Mouse (Mus musculus) heart, embryonic 13.5 days (tissue): ENCODE results near the gene Odr4. TPM values are rescaled to one million over a fixed set of nuclear protein-coding genes. Genes with fewer than 3 reads are reported as not detected.

Experiments
- ATAC-seq: fragments of 200-750 bp; cut with Nextera tagmentation; 2 replicates; pipeline ENCODE4 v1.8.0; 2017; ENCODE audit warnings: moderate TSS enrichment; ENCODE audit not compliant: insufficient number of reproducible peaks, low FRiP score, low TSS enrichment; ENCODE audit errors: extremely low read depth
- H3K27ac ChIP-seq: fragments of 300-500 bp; sonication (generic); replicated peaks from 2 replicates; pipeline ENCODE4 v1.5.1; 2015; ENCODE audit warnings: moderate library complexity, mild to moderate bottlenecking, inconsistent platforms
- H3K27me3 ChIP-seq: fragments of 300-500 bp; sonication (generic); replicated peaks from 2 replicates; pipeline ENCODE4 v1.6.1; 2015; ENCODE audit warnings: mild to moderate bottlenecking, inconsistent platforms
- H3K36me3 ChIP-seq: fragments of 300-500 bp; sonication (generic); 2 replicates; pipeline ENCODE4 v1.6.1; 2015; ENCODE audit warnings: mild to moderate bottlenecking, inconsistent platforms
- H3K4me1 ChIP-seq: fragments of 300-500 bp; sonication (generic); 2 replicates; pipeline ENCODE4 v1.6.1; 2015; ENCODE audit warnings: inconsistent platforms
- H3K4me2 ChIP-seq: fragments of 300-500 bp; sonication (generic); 2 replicates; pipeline ENCODE4 v1.6.1; 2015; ENCODE audit warnings: inconsistent platforms, mild to moderate bottlenecking, moderate library complexity
- H3K4me3 ChIP-seq: fragments of 300-500 bp; sonication (generic); 2 replicates; pipeline ENCODE4 v1.5.1; 2015; ENCODE audit warnings: moderate library complexity, mild to moderate bottlenecking, inconsistent platforms
- H3K9ac ChIP-seq: fragments of 300-500 bp; sonication (generic); 2 replicates; pipeline ENCODE4 v1.6.1; 2015; ENCODE audit warnings: inconsistent platforms, mild to moderate bottlenecking, moderate library complexity
- H3K9me3 ChIP-seq: fragments of 300-500 bp; sonication (generic); 2 replicates; pipeline ENCODE4 v1.6.1; 2016; ENCODE audit warnings: inconsistent platforms
- WGBS: fragments of 180-500 bp; shearing (Covaris S2); methylation state at CpG from one replicate; pipeline ENCODE4 v1.1.7; 2015; ENCODE audit warnings: mixed read lengths; 5-methylcytosine and 5-hydroxymethylcytosine counted together
- polyA plus RNA-seq: library from polyadenylated mRNA; unstranded; fragments of >200 nt; fragmentation: Nextera tagmentation; extraction: Ambion mirVana; gene quantifications from 2 replicates; pipeline ENCODE4 v1.2.1, GENCODE M21; 2015

Odr4 gene
- 30.5 and 33.7 TPM in 2 replicates for polyA plus RNA-seq

GRCm38 (mm10) chr1:150392638-150393487 is at the start of gene Odr4, which contains the start of gene Tpr:
Odr4 (minus strand) TSS chr1:150393080.
Tpr (plus strand) TSS chr1:150392838.
- H3K4me3 ChIP-seq = peak within 1 kb of the TSS; percentile 89
- peak within 1 kb of the TSS; percentile 95 for H3K27ac ChIP-seq
- H3K9ac ChIP-seq = peak within 1 kb of the TSS; percentile 94
- under 1% methylated on average over 74 of the region's 76 CpGs for WGBS
- H3K9me3 ChIP-seq = no peaks in the 10 kb centered on the region
- no peaks in the 10 kb centered on the region for H3K27me3 ChIP-seq
- peak; percentile 97 for ATAC-seq
- H3K4me1 ChIP-seq = peaks cover 13% of the 10 kb centered on the region
- peak within 1 kb of the TSS; percentile 78 for H3K4me2 ChIP-seq
- H3K36me3 ChIP-seq = peaks cover 48% of the 10 kb centered on the region

GRCm38 (mm10) chr1:150441731-150442130 is 48.9 kb upstream of the Odr4 start:
- no peak overlapping the region for H3K27ac ChIP-seq
- H3K4me3 ChIP-seq = no peak overlapping the region
- WGBS = 75% methylated on average over 4 of the region's 4 CpGs
- no peak overlapping the region for H3K9ac ChIP-seq
- no peaks in the 10 kb centered on the region for H3K27me3 ChIP-seq
- no peak for ATAC-seq
- H3K9me3 ChIP-seq = no peaks in the 10 kb centered on the region
- no peaks in the 10 kb centered on the region for H3K4me1 ChIP-seq
- peaks cover 85% of the 10 kb centered on the region for H3K36me3 ChIP-seq
- no peak overlapping the region for H3K4me2 ChIP-seq

GRCm38 (mm10) chr1:150438641-150439040 is 45.8 kb upstream of the Odr4 start:
- H3K27me3 ChIP-seq = no peaks in the 10 kb centered on the region
- 86% methylated on average over 3 of the region's 3 CpGs for WGBS
- H3K9me3 ChIP-seq = no peaks in the 10 kb centered on the region
- no peaks in the 10 kb centered on the region for H3K4me1 ChIP-seq
- no peak for ATAC-seq
- H3K27ac ChIP-seq = no peak overlapping the region
- H3K9ac ChIP-seq = no peak overlapping the region
- H3K4me2 ChIP-seq = no peak overlapping the region
- H3K36me3 ChIP-seq = peaks cover 84% of the 10 kb centered on the region
- no peak overlapping the region for H3K4me3 ChIP-seq

- Histone ChIP-seq H3K36me3 (peaks cover 94% of the 10 kb centered on the region), H3K27ac (no peak overlapping the region), H3K4me3 (no peak overlapping the region), H3K27me3 (no peaks in the 10 kb centered on the region), H3K4me1 (no peaks in the 10 kb centered on the region), H3K9me3 (no peaks in the 10 kb centered on the region), H3K4me2 (no peak overlapping the region), H3K9ac (no peak overlapping the region)
- no peak for ATAC-seq
- WGBS = 76% methylated on average over 3 of the region's 3 CpGs
These were observed 33.3 kb upstream of the Odr4 start for GRCm38 (mm10) chr1:150426216-150426615.

GRCm38 (mm10) chr1:150425665-150426064 is 32.8 kb upstream of the Odr4 start:
- Histone ChIP-seq H3K9ac (no peak overlapping the region), H3K9me3 (no peaks in the 10 kb centered on the region), H3K27ac (no peak overlapping the region), H3K4me3 (no peak overlapping the region), H3K27me3 (no peaks in the 10 kb centered on the region), H3K4me2 (no peak overlapping the region), H3K4me1 (no peaks in the 10 kb centered on the region), H3K36me3 (peaks cover 90% of the 10 kb centered on the region)
- 74% methylated on average over 9 of the region's 9 CpGs for WGBS
- no peak for ATAC-seq

GRCm38 (mm10) chr1:150418426-150418825 is 25.5 kb upstream of the Odr4 start:
- WGBS = 88% methylated on average over 4 of the region's 4 CpGs
- H3K4me2 ChIP-seq = no peak overlapping the region
- H3K27me3 ChIP-seq = no peaks in the 10 kb centered on the region
- H3K4me1 ChIP-seq = no peaks in the 10 kb centered on the region
- no peaks in the 10 kb centered on the region for H3K9me3 ChIP-seq
- H3K9ac ChIP-seq = no peak overlapping the region
- H3K27ac ChIP-seq = no peak overlapping the region
- peaks cover 84% of the 10 kb centered on the region for H3K36me3 ChIP-seq
- no peak overlapping the region for H3K4me3 ChIP-seq
- no peak for ATAC-seq

- Histone ChIP-seq H3K9me3 (no peaks in the 10 kb centered on the region), H3K27ac (no peak overlapping the region), H3K36me3 (peaks cover 85% of the 10 kb centered on the region), H3K27me3 (no peaks in the 10 kb centered on the region), H3K4me3 (no peak overlapping the region), H3K4me2 (no peak overlapping the region), H3K4me1 (no peaks in the 10 kb centered on the region), H3K9ac (no peak overlapping the region)
- 91% methylated on average over 3 of the region's 3 CpGs for WGBS
- no peak for ATAC-seq
These were observed 23.1 kb upstream of the Odr4 start for GRCm38 (mm10) chr1:150416006-150416405.

- Histone ChIP-seq H3K4me3 (no peak overlapping the region), H3K4me1 (no peaks in the 10 kb centered on the region), H3K9ac (no peak overlapping the region), H3K27ac (no peak overlapping the region), H3K27me3 (no peaks in the 10 kb centered on the region), H3K9me3 (no peaks in the 10 kb centered on the region), H3K36me3 (peaks cover 90% of the 10 kb centered on the region), H3K4me2 (no peak overlapping the region)
- WGBS = 97% methylated on average over 6 of the region's 6 CpGs
- ATAC-seq = no peak
These were observed 17.1 kb upstream of the Odr4 start for GRCm38 (mm10) chr1:150409996-150410395.

GRCm38 (mm10) chr1:150407285-150407684 is 14.4 kb upstream of the Odr4 start:
- ATAC-seq = no peak
- Histone ChIP-seq H3K9ac (no peak overlapping the region), H3K4me3 (no peak overlapping the region), H3K9me3 (no peaks in the 10 kb centered on the region), H3K27me3 (no peaks in the 10 kb centered on the region), H3K27ac (no peak overlapping the region), H3K4me2 (no peak overlapping the region), H3K36me3 (peaks cover 85% of the 10 kb centered on the region), H3K4me1 (no peaks in the 10 kb centered on the region)
- WGBS = 69% methylated on average over 9 of the region's 9 CpGs

GRCm38 (mm10) chr1:150404555-150404954 is 11.7 kb upstream of the Odr4 start:
- H3K9me3 ChIP-seq = no peaks in the 10 kb centered on the region

GRCm38 (mm10) chr1:150403914-150404313 is 11.0 kb upstream of the Odr4 start:
- Histone ChIP-seq H3K4me1 (no peaks in the 10 kb centered on the region), H3K36me3 (peaks cover 73% of the 10 kb centered on the region), H3K9me3 (no peaks in the 10 kb centered on the region), H3K27me3 (no peaks in the 10 kb centered on the region), H3K4me3 (no peak overlapping the region), H3K27ac (no peak overlapping the region), H3K4me2 (no peak overlapping the region), H3K9ac (no peak overlapping the region)
- WGBS = 92% methylated on average over 3 of the region's 3 CpGs
- no peak for ATAC-seq

More at GRCm38 (mm10) chr1:150404555-150404954, 11.7 kb upstream of the Odr4 start:
- H3K27ac ChIP-seq = no peak overlapping the region
- 65% methylated on average over 3 of the region's 3 CpGs for WGBS
- no peak overlapping the region for H3K4me2 ChIP-seq
- peaks cover 74% of the 10 kb centered on the region for H3K36me3 ChIP-seq
- no peaks in the 10 kb centered on the region for H3K4me1 ChIP-seq
- H3K4me3 ChIP-seq = no peak overlapping the region
- no peak for ATAC-seq
- H3K9ac ChIP-seq = no peak overlapping the region
- no peaks in the 10 kb centered on the region for H3K27me3 ChIP-seq

- Histone ChIP-seq H3K9me3 (no peaks in the 10 kb centered on the region), H3K4me1 (peaks cover 13% of the 10 kb centered on the region), H3K9ac (no peak overlapping the region), H3K36me3 (peaks cover 45% of the 10 kb centered on the region), H3K27me3 (no peaks in the 10 kb centered on the region), H3K4me2 (no peak overlapping the region), H3K4me3 (no peak overlapping the region), H3K27ac (no peak overlapping the region)
- WGBS = 85% methylated on average over 3 of the region's 3 CpGs
- ATAC-seq = no peak
These were observed 3.1 kb upstream of the Odr4 start for GRCm38 (mm10) chr1:150396001-150396400.
